Mouse (Mus musculus): Measurements from ENCODE around the gene Zfp442. TPM values are rescaled to one million over a fixed set of nuclear protein-coding genes. Genes with fewer than 3 reads are reported as not detected.
A peak's percentile ranks its signal among the peaks of the same experiment; 100 is the strongest.
"Not testable (repeated sequence)": the region's sequence is repeated elsewhere in the genome, so short reads cannot be mapped to it uniquely, and the experiment has no call there.

The Zfp442 gene
- polyA plus RNA-seq (2021) = 2.1 TPM

- ATAC-seq = peak; percentile 97
- POLR2A ChIA-PET; H3K27me3 ChIP-seq; CTCF ChIA-PET; DNase-seq (ENCODE audit: low read depth, low spot score); in situ Hi-C loops (cut with MboI; ENCODE audit: low pct_unique_long_range_greater_than_20kb): not testable (repeated sequence)
Measured at GRCm38 (mm10) chr2:150451180-150451919, at the start of gene Zfp442. TSS of gene Zfp442 (minus strand) at chr2:150451486.

- CTCF ChIA-PET; DNase-seq (ENCODE audit: low read depth, low spot score); H3K27me3 ChIP-seq; POLR2A ChIA-PET; in situ Hi-C loops (cut with MboI; ENCODE audit: low pct_unique_long_range_greater_than_20kb); ATAC-seq: not testable (repeated sequence)
Measured at GRCm38 (mm10) chr2:150500124-150500973, 49.1 kb upstream of the Zfp442 start.

- DNase-seq (ENCODE audit: low read depth, low spot score) = no peak
Measured at GRCm38 (mm10) chr2:150493031-150493430, 41.7 kb upstream of the Zfp442 start.

DNA sequence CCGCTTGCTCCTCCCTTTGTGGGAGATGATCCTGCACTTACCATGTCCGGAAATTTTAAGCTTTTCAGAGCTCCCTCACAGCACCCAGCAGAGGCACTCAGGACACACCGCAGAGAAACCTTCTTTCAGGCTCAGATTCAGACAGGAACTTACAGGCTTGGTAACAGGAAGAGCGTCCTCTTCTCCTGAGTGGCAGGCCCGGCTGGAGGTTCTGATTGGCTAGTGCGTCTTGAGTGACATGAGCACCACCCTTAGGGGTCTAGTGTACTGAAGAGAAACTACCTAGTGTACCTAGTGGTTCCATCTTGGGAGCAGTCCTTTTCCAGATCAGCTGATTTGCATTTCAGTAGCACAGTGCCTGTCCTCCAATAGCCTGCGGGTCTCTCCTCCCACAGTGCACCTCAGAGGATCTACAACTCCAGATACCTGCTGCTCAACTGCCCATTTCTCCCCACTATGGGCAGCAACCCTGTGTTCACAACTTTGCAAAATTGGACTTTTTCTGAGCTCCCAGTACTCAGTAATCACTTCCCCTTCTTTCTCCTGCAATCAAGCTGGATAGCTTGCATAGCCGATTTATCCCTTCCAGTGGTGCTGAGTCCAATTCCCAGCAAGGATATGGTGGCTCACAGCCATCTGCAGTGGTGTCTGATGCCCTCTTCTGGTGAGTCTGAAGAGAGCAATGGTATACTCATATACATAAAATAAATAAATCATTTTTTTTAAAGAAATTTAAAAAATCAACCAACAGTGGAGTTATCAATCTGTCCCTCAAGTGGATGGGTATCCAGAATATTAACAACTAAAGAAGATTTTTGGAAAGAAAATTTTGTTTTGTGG, 33.9 kb upstream of the Zfp442 start, which contains the start of gene Zfp345:
TSS of gene Zfp345 (minus strand) at position 153 of the 840 bp plus-strand sequence.
- in situ Hi-C loops (cut with MboI; ENCODE audit: low pct_unique_long_range_greater_than_20kb); CTCF ChIA-PET; ATAC-seq: not testable (repeated sequence)

More at GRCm38 (mm10) chr2:150493031-150493430, 41.7 kb upstream of the Zfp442 start:
- ChIA-PET POLR2A (no interaction called here), CTCF (no interaction called here)
- in situ Hi-C loops (cut with MboI; ENCODE audit: low pct_unique_long_range_greater_than_20kb) = no loop called here
- no peak for ATAC-seq
- no peak for TF ChIP-seq CTCF (IDR thresholded peaks at IDR 0.05)
- no peaks in the 10 kb centered on the region for H3K27me3 ChIP-seq

DNA sequence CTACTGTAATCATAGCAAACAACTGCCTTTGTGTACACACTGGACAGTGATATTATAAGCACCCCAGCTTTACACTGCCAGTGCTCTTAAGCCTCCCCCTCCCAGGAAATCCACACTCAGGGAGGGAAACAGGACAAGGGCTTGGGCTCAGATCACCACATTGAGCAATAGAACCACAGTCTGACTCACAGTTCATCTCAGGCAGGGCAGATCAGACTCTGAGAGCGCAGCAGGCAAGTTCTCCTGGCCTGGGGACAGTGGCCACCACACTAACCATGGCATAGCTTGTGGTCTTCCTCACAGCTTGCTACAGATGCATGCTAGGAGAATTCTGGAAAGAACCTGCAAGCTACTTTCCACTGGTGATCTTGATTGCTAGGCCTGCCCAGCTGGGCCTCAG, 12.2 kb downstream of the Zfp442 start:
- CTCF ChIA-PET; in situ Hi-C loops (cut with MboI; ENCODE audit: low pct_unique_long_range_greater_than_20kb); ATAC-seq; H3K27me3 ChIP-seq; DNase-seq (ENCODE audit: low read depth, low spot score); POLR2A ChIA-PET: not testable (repeated sequence)

More for the DNA sequence above, 33.9 kb upstream of the Zfp442 start, which contains the start of gene Zfp345:
- POLR2A ChIA-PET; DNase-seq (ENCODE audit: low read depth, low spot score); H3K27me3 ChIP-seq: not testable (repeated sequence)

DNA sequence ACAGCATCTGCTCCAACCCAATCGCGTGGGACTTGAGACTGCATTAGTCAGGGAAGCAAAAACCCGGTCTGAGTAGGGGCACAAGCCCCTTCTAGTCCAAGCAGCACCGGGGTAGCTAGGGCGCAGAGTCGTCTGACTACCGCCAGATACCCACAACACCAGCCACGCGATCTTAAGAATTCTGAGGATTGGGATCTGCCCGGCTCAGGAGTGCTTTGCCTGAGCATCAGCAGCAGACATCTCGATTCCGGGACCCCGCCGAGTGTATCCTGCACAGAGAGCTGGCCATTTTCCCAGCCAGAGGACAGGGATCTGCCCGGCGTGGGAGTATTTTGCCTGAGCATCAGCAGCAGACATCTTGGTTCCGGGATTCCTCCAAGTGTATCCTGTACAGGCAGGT, 39.1 kb downstream of the Zfp442 start:
- POLR2A ChIA-PET; ATAC-seq; H3K27me3 ChIP-seq; CTCF ChIA-PET; DNase-seq (ENCODE audit: low read depth, low spot score); in situ Hi-C loops (cut with MboI; ENCODE audit: low pct_unique_long_range_greater_than_20kb): not testable (repeated sequence)

DNA sequence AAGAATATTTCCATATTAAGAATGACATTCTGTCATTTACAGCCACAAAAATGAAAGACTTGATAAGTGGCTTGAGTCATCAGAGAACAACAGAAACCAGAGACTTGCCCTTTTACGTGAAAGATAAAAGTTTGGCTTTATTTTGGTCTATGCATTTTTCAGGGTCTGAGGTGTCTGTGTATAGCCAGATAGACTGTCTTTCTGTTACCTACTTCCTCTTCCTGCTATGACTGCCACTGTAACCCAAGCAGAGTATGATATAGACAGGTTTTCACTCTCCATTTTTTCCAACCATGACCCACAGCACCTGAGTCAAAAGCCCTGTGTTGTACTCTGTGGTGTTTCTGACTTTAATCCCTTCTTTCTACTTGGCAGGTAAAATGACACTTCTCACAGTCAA, 61.1 kb downstream of the Zfp442 start:
- in situ Hi-C loops (cut with MboI; ENCODE audit: low pct_unique_long_range_greater_than_20kb) = no loop called here
- no peak for TF ChIP-seq CTCF (IDR thresholded peaks at IDR 0.05)
- ChIA-PET CTCF (no interaction called here), POLR2A (no interaction called here)
- no peak for ATAC-seq
- no peak for DNase-seq (ENCODE audit: low read depth, low spot score)
- H3K27me3 ChIP-seq = no peaks in the 10 kb centered on the region

GRCm38 (mm10) chr2:150385553-150386106, 65.7 kb downstream of the Zfp442 start:
- ATAC-seq; CTCF ChIA-PET; POLR2A ChIA-PET; H3K27me3 ChIP-seq; in situ Hi-C loops (cut with MboI; ENCODE audit: low pct_unique_long_range_greater_than_20kb); DNase-seq (ENCODE audit: low read depth, low spot score): not testable (repeated sequence)

DNA sequence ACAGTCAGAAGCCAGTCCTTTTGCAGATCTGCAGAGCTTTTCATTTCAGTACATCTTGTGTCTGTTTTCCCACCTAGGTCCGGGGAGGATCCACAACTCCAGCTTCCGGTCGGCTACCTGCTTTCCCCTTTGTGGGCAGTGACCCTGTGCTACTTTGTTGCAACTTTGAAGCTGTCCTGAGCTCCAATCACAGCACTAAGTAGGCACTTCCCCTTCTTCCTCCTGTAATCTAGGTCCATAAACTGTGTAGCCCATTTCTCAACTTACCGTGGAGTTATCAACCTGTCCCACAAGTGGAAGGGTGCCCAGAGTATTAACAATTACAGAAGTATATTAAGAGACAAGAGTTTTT, 88.4 kb downstream of the Zfp442 start:
- peaks cover 4% of the 10 kb centered on the region for H3K27me3 ChIP-seq
- DNase-seq (ENCODE audit: low read depth, low spot score) (no peak), ATAC-seq (no peak)
- POLR2A ChIA-PET = no interaction called here
- CTCF ChIA-PET = no interaction called here
- no peak for TF ChIP-seq CTCF (IDR thresholded peaks at IDR 0.05)
- in situ Hi-C loops (cut with MboI; ENCODE audit: low pct_unique_long_range_greater_than_20kb) = no loop called here

GRCm38 (mm10) chr2:150362113-150362877, 89.0 kb downstream of the Zfp442 start, which contains the start of gene 3300002I08Rik:
TSS of gene 3300002I08Rik (minus strand) at chr2:150362765.
- ATAC-seq = peak; percentile 98
- DNase-seq (ENCODE audit: low read depth, low spot score) = peak; percentile 38
- H3K27me3 ChIP-seq; CTCF ChIA-PET; POLR2A ChIA-PET; in situ Hi-C loops (cut with MboI; ENCODE audit: low pct_unique_long_range_greater_than_20kb): not testable (repeated sequence)

Other genes starting within 250 kb of the Zfp442 start
- 4.8 TPM for gene Zfp937, start 233.4 kb downstream of the Zfp442 start, polyA plus RNA-seq (2021)
- gene Gm21994, start 195.9 kb downstream of the Zfp442 start, polyA plus RNA-seq (2021) = 2.8 TPM
- 0.03 TPM for gene Gm14124, start 194.0 kb downstream of the Zfp442 start, polyA plus RNA-seq (2021)
- gene Gm10130, start 127.8 kb downstream of the Zfp442 start, polyA plus RNA-seq (2021) = 1.7 TPM
- 3.8 TPM for gene 3300002I08Rik, start 88.7 kb downstream of the Zfp442 start, polyA plus RNA-seq (2021)
- gene Zfp345, start 33.6 kb upstream of the Zfp442 start, polyA plus RNA-seq (2021) = 0.06 TPM
- not detected for gene Cst7, start 118.9 kb upstream of the Zfp442 start, polyA plus RNA-seq (2021)
- 68.9 TPM for gene Apmap, start 157.1 kb upstream of the Zfp442 start, polyA plus RNA-seq (2021)
- 0.77 TPM for gene Acss1, start 217.0 kb upstream of the Zfp442 start, polyA plus RNA-seq (2021)
- gene Vsx1, start 237.9 kb upstream of the Zfp442 start, polyA plus RNA-seq (2021) = not detected